ENCODE assay signal across 9 mouse cellular contexts in genomic region chr7:45870282-45871058, GRCm38 (mm10). TPM values are rescaled to one million over a fixed set of nuclear protein-coding genes. Genes with fewer than 3 reads are reported as not detected.
DNase-seq lines count a peak whose midpoint lies in the region; ATAC-seq and TF ChIP-seq lines count a peak whose summit lies in the region.
"Had no signal": no experiment of that assay in that cellular context is flagged by ENCODE, and none has a peak within 500 bp of the region (broad histone marks: within the 10 kb centered on the region; RNA-seq: fewer than 3 reads in every experiment).

No protein-coding gene starts in this region.

- 4% methylated on average over 30 of the region's 30 CpGs for whole genome bisulfite sequencing in heart, adult 2 months
- WGBS in intestine, embryonic 16.5 days = 2% methylated on average over 30 of the region's 30 CpGs
- 2% methylated on average over 30 of the region's 30 CpGs for WGBS in neural tube, embryonic 15.5 days

- no peak for DNase-seq in heart, adult 2 months
- no peak for DNase-seq in heart, adult 8-10 months (ENCODE audit: low spot score)
- peak; percentile 48 for DNase-seq in thymus, postnatal 4 days
- no peak for DNase-seq in thymus, postnatal 10 days (ENCODE audit: low spot score in 2 of 2)
- no peak for DNase-seq in spleen, adult 18-20 months
- no peak for DNase-seq in adipocyte (ENCODE audit: low spot score)

- H3K4me3 ChIP-seq in heart, adult 2 months = no peak overlapping the region
- peak overlapping the region; percentile 35 for H3K4me3 ChIP-seq in intestine, embryonic 16.5 days (ENCODE audit: low read length)
- H3K4me3 ChIP-seq in neural tube, embryonic 15.5 days (replicated peaks) = peak overlapping the region; percentile 63

- TF ChIP-seq EP300 in heart, adult 2 months (IDR thresholded peaks at IDR 0.05; ENCODE audit: insufficient read depth, low read depth, low read length) = no peak

- no peak overlapping the region for H3K27ac ChIP-seq in heart, adult 2 months
- H3K27ac ChIP-seq in intestine, embryonic 16.5 days (ENCODE audit: low read length) = no peak overlapping the region
- peak overlapping the region; percentile 75 for H3K27ac ChIP-seq in neural tube, embryonic 15.5 days (replicated peaks)

- no peaks in the 10 kb centered on the region for H3K9me3 ChIP-seq in intestine, embryonic 16.5 days (ENCODE audit: control insufficient read depth, low read length)
- H3K9me3 ChIP-seq in neural tube, embryonic 15.5 days (replicated peaks) = no peaks in the 10 kb centered on the region

- no peak for TF ChIP-seq POLR2A in heart, adult 2 months (IDR thresholded peaks at IDR 0.05; ENCODE audit: insufficient read depth, low read depth, low read length)

- TF ChIP-seq CTCF in heart, adult 2 months (IDR thresholded peaks at IDR 0.05) = no peak

- 0 out of 2 replicates have a peak, but pooled peaks cover 5% of the 10 kb centered on the region for H3K79me2 ChIP-seq in heart, adult 2 months (replicated peaks; ENCODE audit: control insufficient read depth, insufficient read depth, low read length)

- peak overlapping the region; percentile 43 for H3K9ac ChIP-seq in heart, adult 2 months (ENCODE audit: low read depth, low read length)
- H3K9ac ChIP-seq in intestine, embryonic 16.5 days (ENCODE audit: low read depth, low read length) = peak overlapping the region; percentile 63
- H3K9ac ChIP-seq in neural tube, embryonic 15.5 days (replicated peaks) = peak overlapping the region; percentile 71

- intact Hi-C loops in heart, adult 2 months (cut with DNase I) = no loop called here

- no peak for ATAC-seq in intestine, embryonic 16.5 days
- ATAC-seq in neural tube, embryonic 15.5 days (ENCODE audit: low FRiP score) = peak; percentile 7; the same call in 1 of the 2 replicates

- H3K36me3 ChIP-seq in heart, adult 2 months (ENCODE audit: control insufficient read depth, insufficient read depth, low read length) = peaks cover 10% of the 10 kb centered on the region
- peaks cover under 1% of the 10 kb centered on the region; the same call in 1 of the 2 replicates for H3K36me3 ChIP-seq in intestine, embryonic 16.5 days (ENCODE audit: control insufficient read depth, insufficient read depth, low read length)
- peaks cover 5% of the 10 kb centered on the region for H3K36me3 ChIP-seq in neural tube, embryonic 15.5 days

- H3K4me2 ChIP-seq in intestine, embryonic 16.5 days (ENCODE audit: low read depth, low read length) = peak overlapping the region; percentile 62
- H3K4me2 ChIP-seq in neural tube, embryonic 15.5 days = peak overlapping the region; percentile 72

- H3K27me3 ChIP-seq in heart, adult 2 months (ENCODE audit: control insufficient read depth, insufficient read depth, low read length) = peaks cover 7% of the 10 kb centered on the region
- H3K27me3 ChIP-seq in intestine, embryonic 16.5 days (replicated peaks; ENCODE audit: control insufficient read depth, insufficient read depth, low read length) = peaks cover 26% of the 10 kb centered on the region
- no peaks in the 10 kb centered on the region; the same call in 1 of the 2 replicates for H3K27me3 ChIP-seq in neural tube, embryonic 15.5 days (replicated peaks)

- peaks cover 12% of the 10 kb centered on the region for H3K4me1 ChIP-seq in heart, adult 2 months (ENCODE audit: control insufficient read depth, insufficient read depth, low read length)
- H3K4me1 ChIP-seq in intestine, embryonic 16.5 days (ENCODE audit: control insufficient read depth, insufficient read depth, low read length) = peaks cover 61% of the 10 kb centered on the region
- peaks cover 72% of the 10 kb centered on the region for H3K4me1 ChIP-seq in neural tube, embryonic 15.5 days

RNA-seq across cellular contexts. Expression of gene Kdelr1, which starts 2.1 kb away (rescaled TPM):
- total RNA-seq in heart, adult 2 months (2021) = 100 to 1,000 TPM; 107 to 126 TPM
- polyA plus RNA-seq in heart, adult 2 months (2012; rRNA removed) = 254 and 344 TPM in 2 replicates
- 100 to 1,000 TPM; 115 to 134 (median 127) TPM for total RNA-seq in heart, adult 8-10 months (2022)
- polyA plus RNA-seq in intestine, embryonic 16.5 days (2015; fragmentation: Nextera tagmentation; extraction: Ambion mirVana) = 90.6 and 94.9 TPM in 2 replicates
- 55.7 and 65.9 TPM in 2 replicates for polyA plus RNA-seq in neural tube, embryonic 15.5 days (2015; fragmentation: Nextera tagmentation; extraction: Ambion mirVana)

RNA-seq across cellular contexts. Expression of gene Grin2d, which starts 7.7 kb away (rescaled TPM):
- under 1 TPM; 0.31 to 0.43 TPM for total RNA-seq in heart, adult 2 months (2021)
- polyA plus RNA-seq in heart, adult 2 months (2012; rRNA removed) = 0.56 and 0.92 TPM in 2 replicates
- total RNA-seq in heart, adult 8-10 months (2022) = 1 to 10 TPM; 1.1 to 2.2 (median 1.3) TPM
- polyA plus RNA-seq in intestine, embryonic 16.5 days (2015; fragmentation: Nextera tagmentation; extraction: Ambion mirVana) = 0.31 and 0.39 TPM in 2 replicates
- polyA plus RNA-seq in neural tube, embryonic 15.5 days (2015; fragmentation: Nextera tagmentation; extraction: Ambion mirVana) = 3.2 and 4.2 TPM in 2 replicates

RNA-seq across cellular contexts. Expression of gene Syngr4, which starts 26.0 kb away (rescaled TPM):
- not detected for total RNA-seq in heart, adult 2 months (2021)
- polyA plus RNA-seq in heart, adult 2 months (2012; rRNA removed) = 0.38 and 0.53 TPM in 2 replicates
- total RNA-seq in heart, adult 8-10 months (2022) = not detected
- polyA plus RNA-seq in intestine, embryonic 16.5 days (2015; fragmentation: Nextera tagmentation; extraction: Ambion mirVana) = 0.62 and 0.98 TPM in 2 replicates
- 0.37 and 0.52 TPM in 2 replicates for polyA plus RNA-seq in neural tube, embryonic 15.5 days (2015; fragmentation: Nextera tagmentation; extraction: Ambion mirVana)
- total RNA-seq: hematopoietic stem cell, adult 5-6 weeks had no signal

RNA-seq across cellular contexts. Expression of gene Tmem143, which starts 26.3 kb away (rescaled TPM):
- 100 to 1,000 TPM; 113 to 132 TPM for total RNA-seq in heart, adult 2 months (2021)
- polyA plus RNA-seq in heart, adult 2 months (2012; rRNA removed) = 205 and 206 TPM in 2 replicates
- 100 to 1,000 TPM; 115 to 143 (median 126) TPM for total RNA-seq in heart, adult 8-10 months (2022)
- 8.1 TPM in 2 replicates for polyA plus RNA-seq in intestine, embryonic 16.5 days (2015; fragmentation: Nextera tagmentation; extraction: Ambion mirVana)
- polyA plus RNA-seq in neural tube, embryonic 15.5 days (2015; fragmentation: Nextera tagmentation; extraction: Ambion mirVana) = 7.5 and 7.8 TPM in 2 replicates

RNA-seq across cellular contexts. Expression of gene Grwd1, which starts 39.7 kb away (rescaled TPM):
- 10 to 100 TPM; 11.8 to 13.1 TPM for total RNA-seq in heart, adult 2 months (2021)
- polyA plus RNA-seq in heart, adult 2 months (2012; rRNA removed) = 9.1 and 9.4 TPM in 2 replicates
- 10 to 100 TPM; 10.2 to 16.0 (median 13.6) TPM for total RNA-seq in heart, adult 8-10 months (2022)
- 57.0 and 63.0 TPM in 2 replicates for polyA plus RNA-seq in intestine, embryonic 16.5 days (2015; fragmentation: Nextera tagmentation; extraction: Ambion mirVana)
- polyA plus RNA-seq in neural tube, embryonic 15.5 days (2015; fragmentation: Nextera tagmentation; extraction: Ambion mirVana) = 40.7 and 48.9 TPM in 2 replicates
